Mouse (Mus musculus): ENCODE measurements around the gene Ripor2.

DNA sequence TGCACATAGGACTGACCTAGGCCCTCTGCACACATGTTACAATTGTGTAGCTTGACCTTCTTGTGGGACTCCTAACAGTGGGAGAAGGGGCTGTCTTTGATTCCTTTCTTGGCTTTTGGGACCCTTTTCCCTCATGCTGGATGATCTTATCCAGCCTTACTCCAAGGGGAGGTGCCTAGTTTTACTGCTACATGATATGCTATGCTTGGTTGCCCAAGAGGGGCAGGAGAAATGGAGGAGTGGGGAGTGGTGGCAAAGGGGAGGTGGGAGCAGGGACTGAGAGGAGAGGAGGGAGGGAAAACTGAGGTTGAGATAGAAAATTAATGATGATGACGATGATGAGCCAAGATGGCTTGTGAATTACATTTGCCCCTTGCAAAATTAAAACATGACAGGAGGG is 37.7 kb downstream of the Ripor2 start:
- no peak for TF ChIP-seq CTCF (IDR thresholded peaks at IDR 0.05; ENCODE audit: extremely low read depth, insufficient read length, insufficient replicate concordance, low read depth, low read length)
- no peak for TF ChIP-seq POLR2A (IDR thresholded peaks at IDR 0.05; ENCODE audit: low read depth, low read length)
